Mouse (Mus musculus) ES-Bruce4 (cell line): Measurements from ENCODE around the gene Fign. TPM values are rescaled to one million over a fixed set of nuclear protein-coding genes. Genes with fewer than 3 reads are reported as not detected.

Source experiments
- H3K27ac ChIP-seq: 2 replicates; pipeline ENCODE4 v1.5.1; 2012; ENCODE audit warnings: low read length, inconsistent platforms; ENCODE audit not compliant: insufficient read depth
- H3K27me3 ChIP-seq: 2 replicates; pipeline ENCODE4 v1.6.1; 2012; ENCODE audit warnings: mild to moderate bottlenecking, low read length, inconsistent platforms; ENCODE audit not compliant: control insufficient read depth, poor library complexity, insufficient read depth, severe bottlenecking
- H3K36me3 ChIP-seq: 2 replicates; pipeline ENCODE4 v1.6.1; 2012; ENCODE audit warnings: inconsistent platforms, mild to moderate bottlenecking, low read length, moderate library complexity; ENCODE audit not compliant: control insufficient read depth, poor library complexity, insufficient read depth, severe bottlenecking
- H3K4me1 ChIP-seq: one replicate; pipeline ENCODE4 v1.8.1; 2011; ENCODE audit warnings: low read length; ENCODE audit not compliant: control insufficient read depth, insufficient read depth
- H3K4me3 ChIP-seq: 2 replicates; pipeline ENCODE4 v1.5.1; 2011; ENCODE audit warnings: low read depth, mild to moderate bottlenecking, low read length
- H3K9ac ChIP-seq: 2 replicates; pipeline ENCODE4 v1.6.1; 2012; ENCODE audit warnings: low read depth, mild to moderate bottlenecking, inconsistent platforms; ENCODE audit not compliant: poor library complexity, severe bottlenecking
- H3K9me3 ChIP-seq: replicated peaks from 2 replicates; pipeline ENCODE4 v1.6.1; 2012; ENCODE audit warnings: mild to moderate bottlenecking, low read length, inconsistent platforms; ENCODE audit not compliant: control insufficient read depth, poor library complexity, insufficient read depth, severe bottlenecking
- CTCF ChIP-seq: IDR thresholded peaks from one replicate; pipeline ENCODE4 v1.8.1; 2011; ENCODE audit warnings: low read depth, low read length
- EP300 ChIP-seq: IDR thresholded peaks from 2 replicates; pipeline ENCODE4 v1.6.1; 2011; ENCODE audit warnings: low read depth, low read length; ENCODE audit not compliant: insufficient read depth
- POLR2A ChIP-seq: IDR thresholded peaks from one replicate; pipeline ENCODE4 v1.8.1; 2011; ENCODE audit warnings: low read length; ENCODE audit not compliant: insufficient read depth
- polyA plus RNA-seq: library from polyadenylated mRNA; stranded (reverse); fragments of >200 nt; gene quantifications from 2 replicates; pipeline ENCODE4 v1.2.4, GENCODE M21; 2011; ENCODE audit warnings: low read depth; ENCODE audit not compliant: missing spikeins, insufficient read depth, insufficient read length

Fign gene
- polyA plus RNA-seq, 1 experiment, result 4.7 TPM

- H3K27ac ChIP-seq, result no peak overlapping the region
- no peak overlapping the region for H3K9ac ChIP-seq
- H3K4me1 ChIP-seq, result no peaks in the 10 kb centered on the region
- H3K9me3 ChIP-seq, result no peaks in the 10 kb centered on the region
- no peaks in the 10 kb centered on the region for H3K36me3 ChIP-seq
- no peak for TF ChIP-seq CTCF
- TF ChIP-seq POLR2A, result no peak
- no peak for TF ChIP-seq EP300
- H3K4me3 ChIP-seq, result no peak overlapping the region
- no peaks in the 10 kb centered on the region for H3K27me3 ChIP-seq
These were observed 25.7 kb downstream of the Fign start for GRCm38 (mm10) chr2:64072158-64072557.

GRCm38 (mm10) chr2:64069950-64070695, 27.7 kb downstream of the Fign start:
- no peak for TF ChIP-seq POLR2A
- TF ChIP-seq CTCF, result no peak
- TF ChIP-seq EP300, result no peak
- H3K4me3 ChIP-seq, result no peak overlapping the region
- no peaks in the 10 kb centered on the region for H3K9me3 ChIP-seq
- no peak overlapping the region for H3K9ac ChIP-seq
- H3K27ac ChIP-seq, result no peak overlapping the region
- H3K36me3 ChIP-seq, result no peaks in the 10 kb centered on the region
- H3K27me3 ChIP-seq, result no peaks in the 10 kb centered on the region
- H3K4me1 ChIP-seq, result no peaks in the 10 kb centered on the region

DNA sequence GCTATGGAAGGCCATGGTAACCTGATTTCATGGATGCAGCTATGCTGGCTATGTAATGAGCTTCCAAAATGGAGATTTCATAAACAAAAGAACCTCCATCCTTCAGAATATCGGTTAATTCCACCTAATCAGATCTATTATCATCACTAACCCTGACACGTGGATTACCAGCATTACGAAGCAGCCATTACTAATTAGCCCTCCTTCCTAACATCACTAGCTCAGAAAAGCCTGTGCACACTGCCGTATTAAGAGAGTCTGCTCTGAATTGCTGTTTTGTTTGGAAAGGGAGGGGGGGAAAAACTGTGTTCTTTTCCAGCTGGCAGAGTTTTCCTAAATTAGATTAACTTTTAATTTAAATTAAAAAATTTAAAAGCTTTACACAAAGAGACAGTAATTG, 32.3 kb downstream of the Fign start:
- H3K9ac ChIP-seq, result no peak overlapping the region
- no peak overlapping the region for H3K4me3 ChIP-seq
- H3K27ac ChIP-seq, result no peak overlapping the region
- no peaks in the 10 kb centered on the region for H3K27me3 ChIP-seq
- H3K36me3 ChIP-seq, result no peaks in the 10 kb centered on the region
- TF ChIP-seq POLR2A (no peak), CTCF (no peak), EP300 (no peak)
- no peaks in the 10 kb centered on the region for H3K4me1 ChIP-seq
- no peaks in the 10 kb centered on the region for H3K9me3 ChIP-seq

GRCm38 (mm10) chr2:64059477-64059876, 38.4 kb downstream of the Fign start:
- no peak overlapping the region for H3K27ac ChIP-seq
- H3K9ac ChIP-seq, result no peak overlapping the region
- H3K36me3 ChIP-seq, result no peaks in the 10 kb centered on the region
- H3K4me1 ChIP-seq, result no peaks in the 10 kb centered on the region
- no peaks in the 10 kb centered on the region for H3K27me3 ChIP-seq
- no peaks in the 10 kb centered on the region for H3K9me3 ChIP-seq
- no peak for TF ChIP-seq CTCF
- no peak for TF ChIP-seq POLR2A
- no peak for TF ChIP-seq EP300
- H3K4me3 ChIP-seq, result no peak overlapping the region

DNA sequence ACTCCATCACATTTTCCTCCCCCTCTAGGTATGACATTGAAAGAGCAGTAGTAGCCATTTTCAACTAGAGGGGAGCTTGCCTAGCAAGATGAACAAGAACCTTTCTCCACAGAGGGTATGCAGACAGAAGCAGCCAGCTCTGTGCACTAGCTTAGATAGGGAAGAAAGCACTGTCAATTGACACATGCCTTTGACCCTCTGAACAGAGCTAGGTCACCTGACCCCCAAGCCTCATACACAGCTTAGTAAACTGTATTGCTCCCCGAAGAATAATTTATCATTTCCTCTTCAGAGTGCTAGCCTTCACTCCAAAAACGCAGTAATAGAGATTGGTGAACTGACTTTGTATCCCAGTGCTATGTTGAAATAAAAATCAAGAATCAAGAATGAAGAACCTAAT, 49.7 kb downstream of the Fign start:
- no peaks in the 10 kb centered on the region for H3K9me3 ChIP-seq
- H3K9ac ChIP-seq, result no peak overlapping the region
- no peak for TF ChIP-seq EP300
- TF ChIP-seq POLR2A, result no peak
- no peak for TF ChIP-seq CTCF
- H3K27me3 ChIP-seq, result no peaks in the 10 kb centered on the region
- H3K4me1 ChIP-seq, result no peaks in the 10 kb centered on the region
- H3K4me3 ChIP-seq, result no peak overlapping the region
- no peak overlapping the region for H3K27ac ChIP-seq
- no peaks in the 10 kb centered on the region for H3K36me3 ChIP-seq

DNA sequence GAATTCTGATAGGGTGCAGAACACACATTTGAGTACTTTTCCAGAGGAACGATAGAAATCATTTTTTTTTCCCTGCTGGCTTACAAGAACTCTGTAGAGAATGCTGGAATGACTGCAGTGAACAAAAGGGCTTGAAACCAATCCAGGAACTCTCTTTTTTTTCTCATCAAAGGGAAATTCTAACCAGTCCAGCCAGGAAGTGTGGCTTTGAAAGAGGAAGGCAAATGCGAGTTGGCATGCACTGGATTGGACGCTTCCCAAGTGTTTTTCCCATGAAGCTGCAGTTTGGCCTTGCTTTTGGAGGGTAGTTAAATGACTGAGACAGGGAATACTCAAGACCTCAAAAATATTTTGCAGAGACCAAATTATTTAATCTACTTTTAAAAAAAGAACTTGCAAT, 54.7 kb downstream of the Fign start:
- no peaks in the 10 kb centered on the region for H3K4me1 ChIP-seq
- no peaks in the 10 kb centered on the region for H3K9me3 ChIP-seq
- TF ChIP-seq EP300 (no peak), POLR2A (no peak), CTCF (no peak)
- no peaks in the 10 kb centered on the region for H3K36me3 ChIP-seq
- H3K4me3 ChIP-seq, result no peak overlapping the region
- H3K9ac ChIP-seq, result no peak overlapping the region
- H3K27ac ChIP-seq, result no peak overlapping the region
- no peaks in the 10 kb centered on the region for H3K27me3 ChIP-seq
